Mouse (Mus musculus) forebrain, embryonic 10.5 days (tissue): ENCODE measurements around the gene Ccdc73. TPM values are rescaled to one million over a fixed set of nuclear protein-coding genes. Genes with fewer than 3 reads are reported as not detected.
"Not testable (repeated sequence)": the region's sequence is repeated elsewhere in the genome, so short reads cannot be mapped to it uniquely, and the experiment has no call there.

Experiments used
- DNase-seq: peaks from one replicate; pipeline ENCODE4 v3.0.0-alpha.2; 2017; ENCODE audit warnings: low spot score; ENCODE audit errors: extremely low spot score
- H3K27ac ChIP-seq: fragments of 300-500 bp; sonication (generic); 2 replicates; pipeline ENCODE4 v1.5.1; 2016; ENCODE audit warnings: mild to moderate bottlenecking
- H3K27me3 ChIP-seq: fragments of 300-500 bp; sonication (generic); 2 replicates; pipeline ENCODE4 v1.6.1; 2016; ENCODE audit warnings: mild to moderate bottlenecking; ENCODE audit not compliant: poor library complexity, severe bottlenecking
- H3K36me3 ChIP-seq: fragments of 300-500 bp; sonication (generic); replicated peaks from 2 replicates; pipeline ENCODE4 v1.6.1; 2016; ENCODE audit warnings: mild to moderate bottlenecking, moderate library complexity
- H3K4me1 ChIP-seq: fragments of 300-500 bp; sonication (generic); 2 replicates; pipeline ENCODE4 v1.6.1; 2016
- H3K4me3 ChIP-seq: fragments of 300-500 bp; sonication (generic); 2 replicates; pipeline ENCODE4 v1.5.1; 2016; ENCODE audit warnings: mild to moderate bottlenecking, moderate library complexity
- H3K9me3 ChIP-seq: fragments of 300-500 bp; sonication (generic); 2 replicates; pipeline ENCODE4 v1.6.1; 2016; ENCODE audit warnings: mild to moderate bottlenecking, moderate library complexity
- WGBS: fragments of 180-500 bp; shearing (Covaris S2); methylation state at CpG from one replicate; pipeline ENCODE4 v1.1.7; 2016; 5-methylcytosine and 5-hydroxymethylcytosine counted together
- polyA plus RNA-seq: library from polyadenylated mRNA; unstranded; fragments of >200 nt; fragmentation: Nextera tagmentation; extraction: Ambion mirVana; gene quantifications from 2 replicates; pipeline ENCODE4 v1.2.1, GENCODE M21; 2016

Gene Ccdc73
- polyA plus RNA-seq, 1 experiment from 2014 or later, result 2.9 TPM

GRCm38 (mm10) chr2:105019457-105019856, 151.9 kb downstream of the Ccdc73 start:
- no peaks in the 10 kb centered on the region for H3K9me3 ChIP-seq
- no peaks in the 10 kb centered on the region for H3K36me3 ChIP-seq
- no peak overlapping the region for H3K4me3 ChIP-seq
- H3K4me1 ChIP-seq, result peaks cover 23% of the 10 kb centered on the region
- H3K27me3 ChIP-seq, result no peaks in the 10 kb centered on the region
- DNase-seq, result no peak
- 85% methylated on average over 1 of the region's 1 CpGs for WGBS
- H3K27ac ChIP-seq, result no peak overlapping the region

DNA sequence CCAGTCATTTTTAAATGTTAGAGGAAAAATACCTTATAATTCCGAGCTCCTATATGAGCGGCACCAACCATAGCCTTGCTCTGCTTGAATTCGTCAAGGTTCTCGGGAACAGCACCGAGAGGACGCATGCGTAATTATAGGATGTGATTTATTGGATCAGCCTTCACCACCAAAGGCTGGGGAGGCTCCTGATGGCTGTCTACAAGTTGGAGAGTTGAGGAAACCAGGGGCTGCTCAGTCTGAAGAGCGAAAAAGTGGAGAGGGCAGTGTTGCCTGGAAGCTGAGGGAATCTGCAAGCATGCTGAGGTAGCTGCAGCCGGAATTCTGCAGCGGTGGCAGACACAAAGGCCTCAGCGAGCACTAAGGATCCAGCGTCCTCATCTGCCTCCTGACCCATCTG, 153.7 kb downstream of the Ccdc73 start:
- peaks cover 10% of the 10 kb centered on the region for H3K4me1 ChIP-seq
- WGBS, result 81% methylated on average over 12 of the region's 12 CpGs
- no peaks in the 10 kb centered on the region for H3K27me3 ChIP-seq
- H3K36me3 ChIP-seq, result no peaks in the 10 kb centered on the region
- no peak overlapping the region for H3K4me3 ChIP-seq
- no peak overlapping the region for H3K27ac ChIP-seq
- no peak for DNase-seq
- H3K9me3 ChIP-seq, result no peaks in the 10 kb centered on the region

DNA sequence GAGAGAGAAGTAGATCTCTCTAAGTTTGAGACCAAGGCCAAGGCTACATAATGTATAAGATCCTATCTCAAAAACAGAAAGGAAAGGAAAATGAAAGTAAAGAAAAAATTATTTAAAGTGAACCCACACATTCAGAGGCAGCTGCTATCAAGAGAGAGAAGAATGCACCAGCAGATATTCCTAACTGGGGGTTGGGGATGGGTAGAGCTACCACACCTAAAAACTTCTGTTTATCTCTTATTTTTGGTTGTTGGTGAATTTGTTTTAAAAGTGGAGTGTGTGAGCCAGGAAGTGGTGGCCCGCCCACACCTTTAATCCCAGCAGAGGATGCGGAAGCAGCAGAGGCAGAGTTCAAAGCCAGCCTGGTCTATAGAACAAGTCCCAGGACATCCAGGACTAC, 154.2 kb downstream of the Ccdc73 start:
- no peaks in the 10 kb centered on the region for H3K27me3 ChIP-seq
- WGBS, result 92% methylated on average over 2 of the region's 2 CpGs
- DNase-seq, result no peak

GRCm38 (mm10) chr2:105023031-105023615, 155.5 kb downstream of the Ccdc73 start:
- Histone ChIP-seq H3K9me3 (no peaks in the 10 kb centered on the region), H3K27ac (no peak overlapping the region), H3K4me1 (no peaks in the 10 kb centered on the region), H3K27me3 (no peaks in the 10 kb centered on the region), H3K36me3 (no peaks in the 10 kb centered on the region), H3K4me3 (no peak overlapping the region)
- no peak for DNase-seq
- WGBS, result 91% methylated on average over 6 of the region's 6 CpGs

More for the DNA sequence above, 154.2 kb downstream of the Ccdc73 start:
- Histone ChIP-seq H3K27ac (no peak overlapping the region), H3K4me3 (no peak overlapping the region), H3K4me1 (peaks cover 10% of the 10 kb centered on the region), H3K9me3 (no peaks in the 10 kb centered on the region), H3K36me3 (no peaks in the 10 kb centered on the region)

- Histone ChIP-seq H3K27me3 (no peaks in the 10 kb centered on the region), H3K9me3 (no peaks in the 10 kb centered on the region), H3K27ac (no peak overlapping the region), H3K4me3 (no peak overlapping the region), H3K4me1 (no peaks in the 10 kb centered on the region), H3K36me3 (no peaks in the 10 kb centered on the region)
- no peak for DNase-seq
- 85% methylated on average over 4 of the region's 4 CpGs for WGBS
Measured at GRCm38 (mm10) chr2:105023815-105024214, 156.2 kb downstream of the Ccdc73 start.

- not testable (repeated sequence) for H3K4me1 ChIP-seq, DNase-seq, H3K36me3 ChIP-seq, H3K27me3 ChIP-seq, H3K4me3 ChIP-seq, H3K27ac ChIP-seq, H3K9me3 ChIP-seq
- 93% methylated on average over 12 of the region's 12 CpGs for WGBS
Measured at GRCm38 (mm10) chr2:105025610-105026009, 158.0 kb downstream of the Ccdc73 start.

DNA sequence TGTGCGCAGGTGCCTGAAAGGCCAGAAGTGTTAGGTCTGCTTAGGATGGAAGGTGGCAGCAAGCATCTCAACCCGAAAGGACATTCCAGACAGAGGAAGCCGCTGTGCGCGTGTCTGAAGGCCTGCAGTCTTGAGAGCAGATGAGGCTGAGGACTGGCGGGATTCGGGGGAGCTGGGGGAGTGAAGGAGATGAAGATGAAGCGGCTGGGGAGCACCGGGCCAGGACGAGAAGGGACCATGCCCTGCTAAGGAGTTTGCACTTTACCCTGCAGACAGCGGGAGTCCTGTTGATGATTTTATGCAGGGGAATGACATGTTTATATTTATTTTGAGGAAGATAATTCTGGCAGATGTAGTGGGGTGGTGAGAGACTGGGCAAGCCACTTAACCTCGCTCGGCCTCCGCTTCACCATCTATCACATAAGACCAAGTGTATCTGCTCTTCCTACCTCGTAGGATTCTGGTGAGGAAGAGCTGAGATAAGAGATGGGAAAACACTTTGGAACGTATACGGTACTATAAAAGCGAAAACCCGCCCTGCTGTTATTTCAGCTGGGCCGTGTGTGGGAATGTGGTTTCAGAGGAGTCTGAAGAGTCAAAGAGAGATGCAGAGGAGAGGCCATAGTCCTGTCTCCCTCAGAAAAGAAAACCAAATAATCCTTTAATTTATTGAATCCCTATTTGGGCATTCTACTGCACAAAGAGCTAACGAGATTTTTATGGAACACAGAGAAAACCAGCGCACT, 159.5 kb downstream of the Ccdc73 start:
- no peak for DNase-seq
- Histone ChIP-seq H3K4me3 (no peak overlapping the region), H3K27ac (no peak overlapping the region), H3K36me3 (no peaks in the 10 kb centered on the region), H3K9me3 (no peaks in the 10 kb centered on the region), H3K4me1 (no peaks in the 10 kb centered on the region), H3K27me3 (no peaks in the 10 kb centered on the region)
- 88% methylated on average over 22 of the region's 22 CpGs for WGBS

DNA sequence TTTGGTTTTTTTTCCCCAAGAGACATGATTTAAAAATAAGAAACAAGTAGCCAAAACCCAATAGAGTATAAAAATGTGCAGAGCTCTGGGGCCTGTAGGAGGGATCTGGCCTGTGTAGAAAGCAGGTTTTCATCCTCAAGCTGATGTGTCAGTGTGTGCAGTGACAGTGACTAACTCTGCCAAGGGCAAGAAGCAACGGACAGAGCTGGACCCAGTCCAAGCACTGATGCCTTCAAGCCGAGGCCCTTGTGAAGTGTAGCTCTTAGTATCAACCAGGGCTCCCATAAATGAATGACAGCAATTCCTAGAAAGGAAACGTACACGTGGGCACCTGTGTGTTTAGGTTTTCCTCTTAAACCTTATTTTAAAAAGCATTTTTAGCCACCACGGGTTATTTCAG, 161.2 kb downstream of the Ccdc73 start:
- Histone ChIP-seq H3K4me3 (no peak overlapping the region), H3K27ac (no peak overlapping the region), H3K9me3 (no peaks in the 10 kb centered on the region), H3K36me3 (no peaks in the 10 kb centered on the region), H3K4me1 (no peaks in the 10 kb centered on the region), H3K27me3 (no peaks in the 10 kb centered on the region)
- 84% methylated on average over 5 of the region's 5 CpGs for WGBS
- DNase-seq, result no peak

GRCm38 (mm10) chr2:105030505-105030904, 162.9 kb downstream of the Ccdc73 start:
- Histone ChIP-seq H3K27me3 (no peaks in the 10 kb centered on the region), H3K36me3 (no peaks in the 10 kb centered on the region), H3K27ac (no peak overlapping the region), H3K4me3 (no peak overlapping the region), H3K4me1 (peaks cover 1% of the 10 kb centered on the region), H3K9me3 (no peaks in the 10 kb centered on the region)
- DNase-seq, result no peak
- WGBS, result 87% methylated on average over 5 of the region's 5 CpGs

- Histone ChIP-seq H3K27ac (no peak overlapping the region), H3K4me1 (peaks cover 15% of the 10 kb centered on the region), H3K4me3 (no peak overlapping the region), H3K27me3 (no peaks in the 10 kb centered on the region), H3K9me3 (no peaks in the 10 kb centered on the region), H3K36me3 (no peaks in the 10 kb centered on the region)
- 80% methylated on average over 3 of the region's 3 CpGs for WGBS
- no peak for DNase-seq
Measured at GRCm38 (mm10) chr2:105034084-105034483, 166.5 kb downstream of the Ccdc73 start.

- Histone ChIP-seq H3K9me3 (no peaks in the 10 kb centered on the region), H3K4me1 (peaks cover 15% of the 10 kb centered on the region), H3K4me3 (no peak overlapping the region), H3K27ac (peak overlapping the region; percentile 40; the same call in 1 of the 2 replicates), H3K36me3 (no peaks in the 10 kb centered on the region), H3K27me3 (no peaks in the 10 kb centered on the region)
- 67% methylated on average over 11 of the region's 11 CpGs for WGBS
- no peak for DNase-seq
Measured at GRCm38 (mm10) chr2:105035985-105036384, 168.4 kb downstream of the Ccdc73 start.

DNA sequence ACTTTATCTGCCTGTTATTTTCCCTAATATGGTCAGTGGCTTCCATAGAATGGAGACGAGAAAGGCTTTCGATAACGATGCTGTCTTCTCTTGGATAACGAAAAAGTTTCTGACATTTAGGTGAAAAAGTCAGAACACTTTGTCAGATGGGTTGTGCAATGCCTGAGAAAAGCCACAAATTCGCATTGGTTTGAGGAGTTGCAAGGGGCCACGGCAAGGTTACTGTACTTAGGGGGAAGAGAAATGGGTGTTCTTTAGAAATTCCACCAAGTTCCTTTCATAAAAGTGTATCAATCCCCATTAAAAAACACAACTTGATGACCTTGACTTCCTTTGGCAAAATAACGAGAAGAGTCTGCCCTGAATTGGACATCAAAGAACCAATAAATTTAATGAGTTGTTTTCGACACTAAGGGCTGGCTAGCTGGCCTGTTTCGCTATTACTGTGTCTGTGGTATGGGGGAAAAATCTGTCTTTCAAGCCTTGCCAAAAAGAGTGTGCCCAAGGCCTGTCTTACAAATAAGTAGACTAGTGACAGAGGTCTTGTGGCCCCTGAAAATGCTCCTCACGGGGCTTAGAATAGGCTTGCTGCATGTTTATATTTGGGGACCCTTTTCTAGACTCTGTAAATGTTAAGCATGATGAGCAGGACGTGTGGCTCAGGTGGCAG, 168.9 kb downstream of the Ccdc73 start:
- DNase-seq, result no peak
- Histone ChIP-seq H3K27me3 (no peaks in the 10 kb centered on the region), H3K4me3 (no peak overlapping the region), H3K27ac (no peak overlapping the region), H3K36me3 (no peaks in the 10 kb centered on the region), H3K4me1 (peaks cover 15% of the 10 kb centered on the region), H3K9me3 (no peaks in the 10 kb centered on the region)
- WGBS, result 76% methylated on average over 11 of the region's 11 CpGs

DNA sequence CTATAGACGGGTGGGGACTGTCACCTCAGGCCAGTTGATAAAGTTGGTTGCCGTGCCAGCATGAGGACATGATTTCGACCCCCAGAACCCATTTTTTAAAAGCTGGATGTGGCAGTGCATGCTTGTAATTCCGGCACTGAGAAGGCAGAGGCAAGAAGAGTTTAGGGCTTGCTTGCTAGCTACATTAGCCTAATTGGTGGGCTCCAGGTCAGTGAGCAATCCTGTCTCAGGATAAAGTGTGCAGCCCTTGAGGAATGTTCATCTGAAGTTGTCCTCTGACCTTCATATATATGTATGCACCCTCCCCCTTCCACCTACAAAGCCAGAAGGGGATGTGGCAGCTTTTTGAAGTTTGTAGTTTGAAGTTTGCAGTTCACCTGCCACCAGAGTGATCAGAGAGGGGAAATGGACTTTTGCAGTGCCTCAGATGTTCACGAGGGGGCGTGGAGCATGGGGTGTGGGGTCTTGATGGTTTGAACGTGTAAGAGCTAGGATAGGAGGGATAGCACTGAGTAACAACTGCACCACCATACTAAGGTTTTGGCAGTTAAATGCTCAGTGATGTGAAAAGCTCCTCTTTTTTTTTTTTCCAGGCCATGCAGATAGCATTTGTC, 170.5 kb downstream of the Ccdc73 start:
- WGBS, result 89% methylated on average over 7 of the region's 7 CpGs
- H3K9me3 ChIP-seq, result no peaks in the 10 kb centered on the region
- no peak overlapping the region for H3K27ac ChIP-seq
- no peak for DNase-seq
- no peaks in the 10 kb centered on the region for H3K27me3 ChIP-seq
- no peak overlapping the region for H3K4me3 ChIP-seq
- H3K4me1 ChIP-seq, result peaks cover 15% of the 10 kb centered on the region
- H3K36me3 ChIP-seq, result no peaks in the 10 kb centered on the region
